Mouse (Mus musculus) liver, adult 10 weeks (tissue): ENCODE data around the gene Rnf44. TPM values are rescaled to one million over a fixed set of nuclear protein-coding genes. Genes with fewer than 3 reads are reported as not detected.

Experiments
- polyA plus RNA-seq: library from polyadenylated mRNA; stranded (reverse); fragments of 350-450 nt; fragmentation: Illumina TruSeq; extraction: RNeasy Lipid Tissue Mini Kit (QIAGEN cat#74804); gene quantifications from one replicate; pipeline ENCODE4 v1.2.3, GENCODE M21; 2014; ENCODE audit warnings: low read depth, low replicate concordance

Rnf44 gene
- 12.2 TPM for polyA plus RNA-seq

GRCm38 (mm10) chr13:54693558-54694347 is at the start of gene Rnf44:
Rnf44 (minus strand) TSS chr13:54693907.

DNA sequence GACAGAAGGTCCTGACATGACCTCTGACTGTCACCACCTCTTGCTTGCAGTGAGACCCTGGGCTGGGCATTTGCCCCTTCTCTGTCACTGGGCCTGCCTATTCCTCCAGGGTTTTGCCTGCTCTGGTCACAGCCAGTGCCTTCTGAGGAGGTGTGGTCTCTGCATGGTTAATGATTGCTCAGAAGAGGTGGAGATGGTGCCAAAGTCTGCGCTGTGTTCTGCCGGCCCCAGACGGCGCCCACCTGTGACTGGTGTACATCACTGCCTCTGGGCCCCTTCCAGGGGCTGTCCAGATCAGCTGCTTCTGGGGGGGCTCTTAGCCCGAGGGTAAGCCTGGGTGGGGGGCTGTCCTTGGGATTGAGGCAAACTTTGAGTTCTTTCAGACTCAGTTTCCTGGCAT is 7.5 kb upstream of the Rnf44 start, which contains the start of gene Cdhr2:
Cdhr2 (plus strand) TSS at position 219 of the 400 bp plus-strand sequence.

Other genes starting within 250 kb of the Rnf44 start
- 7.0 TPM for gene Thoc3, start 225.1 kb downstream of the Rnf44 start, polyA plus RNA-seq
- gene Simc1, start 190.1 kb downstream of the Rnf44 start, polyA plus RNA-seq: 7.5 TPM
- 50.6 TPM for gene 4833439L19Rik, start 128.5 kb downstream of the Rnf44 start, polyA plus RNA-seq
- 1.2 TPM for gene Arl10, start 118.9 kb downstream of the Rnf44 start, polyA plus RNA-seq
- 13.0 TPM for gene Nop16, start 103.8 kb downstream of the Rnf44 start, polyA plus RNA-seq
- 29.7 TPM for gene Higd2a, start 103.7 kb downstream of the Rnf44 start, polyA plus RNA-seq
- gene Cltb, start 82.6 kb downstream of the Rnf44 start, polyA plus RNA-seq: 8.8 TPM
- gene Faf2, start 72.1 kb downstream of the Rnf44 start, polyA plus RNA-seq: 35.5 TPM
- not detected for gene Cdhr2, start 7.6 kb upstream of the Rnf44 start, polyA plus RNA-seq
- not detected for gene Gprin1, start 56.0 kb upstream of the Rnf44 start, polyA plus RNA-seq
- gene Sncb, start 72.7 kb upstream of the Rnf44 start, polyA plus RNA-seq: not detected
- gene Eif4e1b, start 90.1 kb upstream of the Rnf44 start, polyA plus RNA-seq: not detected
- not detected for gene Tspan17, start 95.5 kb upstream of the Rnf44 start, polyA plus RNA-seq